Mouse (Mus musculus) neural tube, embryonic 13.5 days (tissue): ENCODE data around the gene Raet1e. TPM values are rescaled to one million over a fixed set of nuclear protein-coding genes. Genes with fewer than 3 reads are reported as not detected.
"Not testable (repeated sequence)": the region's sequence is repeated elsewhere in the genome, so short reads cannot be mapped to it uniquely, and the experiment has no call there.

Experiments used
- ATAC-seq: fragments of 200-750 bp; cut with Nextera tagmentation; 2 replicates; pipeline ENCODE4 v1.8.0; 2017; ENCODE audit warnings: low read depth, mild to moderate bottlenecking, moderate TSS enrichment, moderate library complexity
- H3K27ac ChIP-seq: fragments of 300-500 bp; sonication (generic); replicated peaks from 2 replicates; pipeline ENCODE4 v1.5.1; 2015; ENCODE audit warnings: moderate library complexity, mild to moderate bottlenecking, inconsistent platforms
- H3K27me3 ChIP-seq: fragments of 300-500 bp; sonication (generic); 2 replicates; pipeline ENCODE4 v1.6.1; 2015; ENCODE audit warnings: mild to moderate bottlenecking, inconsistent platforms
- H3K36me3 ChIP-seq: fragments of 300-500 bp; sonication (generic); 2 replicates; pipeline ENCODE4 v1.6.1; 2015; ENCODE audit warnings: mild to moderate bottlenecking, inconsistent platforms
- H3K4me1 ChIP-seq: fragments of 300-500 bp; sonication (generic); replicated peaks from 2 replicates; pipeline ENCODE4 v1.6.1; 2015; ENCODE audit warnings: inconsistent platforms
- H3K4me2 ChIP-seq: fragments of 300-500 bp; sonication (generic); 2 replicates; pipeline ENCODE4 v1.6.1; 2015; ENCODE audit warnings: inconsistent platforms, mild to moderate bottlenecking, moderate library complexity
- H3K4me3 ChIP-seq: fragments of 300-500 bp; sonication (generic); 2 replicates; pipeline ENCODE4 v1.5.1; 2015; ENCODE audit warnings: mild to moderate bottlenecking, inconsistent platforms
- H3K9ac ChIP-seq: fragments of 300-500 bp; sonication (generic); 2 replicates; pipeline ENCODE4 v1.6.1; 2015; ENCODE audit warnings: moderate library complexity, mild to moderate bottlenecking, inconsistent platforms
- H3K9me3 ChIP-seq: fragments of 300-500 bp; sonication (generic); 2 replicates; pipeline ENCODE4 v1.6.1; 2016; ENCODE audit warnings: inconsistent platforms
- WGBS: fragments of 180-500 bp; shearing (Covaris S2); methylation state at CpG from one replicate; pipeline ENCODE4 v1.1.7; 2015; 5-methylcytosine and 5-hydroxymethylcytosine counted together
- polyA plus RNA-seq: library from polyadenylated mRNA; unstranded; fragments of >200 nt; fragmentation: Nextera tagmentation; extraction: Ambion mirVana; gene quantifications from 2 replicates; pipeline ENCODE4 v1.2.1, GENCODE M21; 2015

Gene Raet1e
- polyA plus RNA-seq, 1 experiment from 2014 or later: 1.8 TPM

DNA sequence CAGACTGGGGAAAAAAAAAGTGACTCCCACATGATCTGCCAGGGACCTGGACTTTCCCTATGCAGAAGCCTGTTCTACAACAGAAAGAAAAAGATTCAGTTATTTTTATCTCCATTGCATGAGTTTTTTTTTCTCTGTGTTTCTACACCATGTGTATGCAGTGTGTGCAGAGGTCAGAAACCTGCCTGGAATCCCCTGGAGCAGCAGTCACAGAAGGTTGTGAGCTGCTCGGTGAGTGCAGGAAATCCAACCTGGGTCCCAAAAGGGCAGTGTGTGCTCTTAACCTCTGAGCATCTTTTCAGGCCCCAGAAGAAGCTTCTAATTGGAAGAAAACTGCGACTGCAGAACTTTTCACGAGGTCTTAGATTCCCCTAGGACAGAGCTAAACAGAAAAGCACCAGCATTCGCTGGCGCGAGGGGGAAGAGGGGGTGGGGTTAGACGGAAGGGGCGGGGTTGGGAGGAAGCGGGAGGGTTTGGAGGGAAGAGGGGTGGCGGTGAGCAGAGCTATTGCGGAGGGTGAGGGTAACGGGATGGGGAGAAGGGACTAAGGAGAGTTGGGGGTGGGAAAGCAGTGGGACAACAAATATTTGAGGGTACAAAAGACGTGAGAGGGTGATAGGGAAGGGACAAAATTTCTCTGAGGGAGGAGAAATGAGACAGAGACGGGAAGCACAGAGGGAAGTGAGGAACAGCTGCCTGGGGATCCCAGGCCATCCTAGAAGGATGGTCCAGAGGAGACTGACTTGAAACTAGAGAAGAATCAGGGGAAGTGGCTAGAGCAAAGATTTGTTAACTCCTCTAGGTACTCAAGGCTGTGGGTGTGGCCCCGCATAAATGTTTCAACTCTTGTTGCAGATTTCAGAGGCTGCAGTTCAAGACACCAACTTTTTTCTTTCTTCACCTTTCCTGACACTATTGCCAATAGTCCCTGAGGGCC is 203.3 kb downstream of the Raet1e start:
- WGBS: 5% methylated on average over 9 of the region's 15 CpGs
- not testable (repeated sequence) for H3K4me1 ChIP-seq, H3K9ac ChIP-seq, H3K27me3 ChIP-seq, H3K9me3 ChIP-seq, H3K27ac ChIP-seq, H3K36me3 ChIP-seq
- ATAC-seq: peak; percentile 61; the same call in 1 of the 2 replicates
- Histone ChIP-seq H3K4me3 (peak overlapping the region; percentile 14; the same call in 1 of the 2 replicates), H3K4me2 (peak overlapping the region; percentile 44)

DNA sequence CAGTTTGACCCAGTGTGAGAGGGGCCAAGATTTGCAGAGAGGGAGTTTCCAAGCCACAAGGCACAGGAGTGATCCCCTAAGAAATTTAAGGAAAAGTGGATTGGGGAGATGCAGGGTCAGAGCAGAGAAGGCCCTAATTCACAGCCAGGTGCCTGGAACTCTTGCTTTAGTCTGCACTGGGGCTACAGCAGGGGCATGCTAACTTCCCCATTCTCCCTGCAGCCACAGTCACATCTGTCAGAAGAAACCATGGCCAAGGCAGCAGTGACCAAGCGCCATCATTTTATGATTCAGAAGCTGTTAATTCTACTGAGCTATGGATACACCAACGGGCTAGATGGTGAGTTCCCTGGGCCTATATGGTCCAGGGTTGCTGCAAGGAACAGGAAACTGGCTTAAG is 204.1 kb downstream of the Raet1e start:
- not testable (repeated sequence) for H3K9me3 ChIP-seq, H3K4me3 ChIP-seq, H3K4me2 ChIP-seq, H3K27ac ChIP-seq, H3K27me3 ChIP-seq, ATAC-seq, H3K36me3 ChIP-seq, H3K9ac ChIP-seq, H3K4me1 ChIP-seq
- WGBS: 90% methylated on average over 2 of the region's 2 CpGs

DNA sequence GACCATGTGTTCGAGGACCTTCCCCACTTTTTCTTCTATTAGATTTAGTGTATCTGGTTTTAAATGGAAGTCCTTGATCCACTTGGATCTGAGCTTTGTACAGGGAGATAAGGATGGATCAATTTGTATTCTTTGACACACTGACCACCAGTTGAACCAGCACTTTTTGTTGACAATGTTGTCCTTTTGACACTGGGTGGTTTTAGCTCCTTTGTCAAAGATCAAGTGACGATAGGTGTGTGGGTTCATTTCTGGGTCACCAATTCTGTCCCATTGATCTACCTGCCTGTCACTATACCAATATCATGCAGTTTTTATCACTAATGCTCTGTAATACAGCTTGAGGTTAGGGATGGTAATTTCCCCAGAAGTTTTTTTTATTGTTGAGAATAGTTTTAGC is 206.5 kb downstream of the Raet1e start:
- ATAC-seq, H3K4me1 ChIP-seq, H3K36me3 ChIP-seq, H3K9me3 ChIP-seq, H3K4me2 ChIP-seq, H3K27me3 ChIP-seq, H3K27ac ChIP-seq, H3K9ac ChIP-seq, H3K4me3 ChIP-seq: not testable (repeated sequence)
- 83% methylated on average over 2 of the region's 2 CpGs for WGBS

DNA sequence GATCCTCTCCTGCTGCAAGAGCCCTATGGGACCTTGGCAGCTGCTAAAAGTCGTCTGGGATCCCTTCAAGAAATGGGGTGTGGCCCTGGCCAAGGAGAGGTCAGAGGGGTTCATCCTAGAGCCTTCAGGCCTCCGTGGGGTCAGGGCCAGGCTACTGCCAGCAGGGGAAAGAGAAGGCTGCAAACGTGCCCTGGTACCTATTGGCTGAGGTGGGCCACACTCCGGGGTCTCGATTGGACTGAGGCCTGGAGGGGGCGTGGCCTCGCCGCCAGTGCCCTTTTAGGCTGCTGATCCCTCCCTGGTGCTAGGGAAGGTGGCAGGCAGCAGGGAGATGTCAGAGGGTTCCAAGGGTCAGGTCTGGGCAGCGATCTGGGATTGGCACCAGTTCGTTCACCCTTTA is 222.9 kb downstream of the Raet1e start:
- not testable (repeated sequence) for H3K27me3 ChIP-seq, H3K9me3 ChIP-seq, H3K4me1 ChIP-seq, H3K4me3 ChIP-seq, H3K9ac ChIP-seq, H3K36me3 ChIP-seq, H3K27ac ChIP-seq
- ATAC-seq: peak; percentile 83
- WGBS: 6% methylated on average over 7 of the region's 10 CpGs
- peak overlapping the region; percentile 28; the same call in 1 of the 2 replicates for H3K4me2 ChIP-seq

DNA sequence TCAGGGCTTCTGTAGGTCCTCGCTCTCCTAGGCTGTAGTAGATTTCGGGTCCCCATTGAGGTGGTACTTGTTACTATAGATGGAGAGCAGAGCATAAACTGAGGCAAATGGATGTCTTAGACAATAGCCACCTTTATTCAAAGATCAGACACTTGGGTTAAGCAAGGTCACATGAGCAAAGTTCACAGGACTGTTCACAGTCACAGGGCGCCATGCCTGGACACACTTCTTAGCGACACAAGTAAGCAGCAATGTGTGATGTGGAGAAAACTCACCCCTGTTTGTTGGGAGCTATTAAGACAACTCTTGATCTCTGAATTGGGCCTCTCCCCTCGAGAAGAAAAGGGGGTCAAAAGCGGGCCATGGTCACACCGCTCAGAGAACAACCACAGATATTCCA is 231.8 kb downstream of the Raet1e start:
- not testable (repeated sequence) for H3K27ac ChIP-seq, H3K36me3 ChIP-seq, H3K4me2 ChIP-seq, H3K9me3 ChIP-seq, H3K4me3 ChIP-seq, H3K4me1 ChIP-seq, H3K9ac ChIP-seq, ATAC-seq, H3K27me3 ChIP-seq
- WGBS: 81% methylated on average over 7 of the region's 7 CpGs

DNA sequence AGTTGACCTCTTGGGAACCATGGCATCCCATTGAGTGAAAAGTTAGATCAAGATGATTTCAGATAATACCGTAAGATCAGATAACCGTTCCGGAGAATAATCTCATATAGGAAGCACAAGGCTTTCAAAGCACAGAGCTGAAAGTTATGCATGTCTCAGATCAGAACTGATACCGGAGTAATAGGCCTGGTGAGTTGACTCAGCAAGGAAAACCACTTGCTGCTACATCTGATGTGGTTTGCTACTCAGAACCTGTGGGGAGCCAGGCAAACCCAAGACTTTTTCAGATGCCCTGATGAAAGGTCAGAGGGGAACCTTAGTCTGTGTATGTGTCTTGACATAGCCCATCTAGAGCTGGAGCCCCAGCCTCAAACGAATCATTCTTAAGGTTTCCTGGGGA is 233.2 kb downstream of the Raet1e start:
- WGBS: 92% methylated on average over 4 of the region's 5 CpGs
- H3K4me1 ChIP-seq, ATAC-seq, H3K27ac ChIP-seq, H3K27me3 ChIP-seq, H3K9ac ChIP-seq, H3K36me3 ChIP-seq, H3K9me3 ChIP-seq, H3K4me2 ChIP-seq, H3K4me3 ChIP-seq: not testable (repeated sequence)

DNA sequence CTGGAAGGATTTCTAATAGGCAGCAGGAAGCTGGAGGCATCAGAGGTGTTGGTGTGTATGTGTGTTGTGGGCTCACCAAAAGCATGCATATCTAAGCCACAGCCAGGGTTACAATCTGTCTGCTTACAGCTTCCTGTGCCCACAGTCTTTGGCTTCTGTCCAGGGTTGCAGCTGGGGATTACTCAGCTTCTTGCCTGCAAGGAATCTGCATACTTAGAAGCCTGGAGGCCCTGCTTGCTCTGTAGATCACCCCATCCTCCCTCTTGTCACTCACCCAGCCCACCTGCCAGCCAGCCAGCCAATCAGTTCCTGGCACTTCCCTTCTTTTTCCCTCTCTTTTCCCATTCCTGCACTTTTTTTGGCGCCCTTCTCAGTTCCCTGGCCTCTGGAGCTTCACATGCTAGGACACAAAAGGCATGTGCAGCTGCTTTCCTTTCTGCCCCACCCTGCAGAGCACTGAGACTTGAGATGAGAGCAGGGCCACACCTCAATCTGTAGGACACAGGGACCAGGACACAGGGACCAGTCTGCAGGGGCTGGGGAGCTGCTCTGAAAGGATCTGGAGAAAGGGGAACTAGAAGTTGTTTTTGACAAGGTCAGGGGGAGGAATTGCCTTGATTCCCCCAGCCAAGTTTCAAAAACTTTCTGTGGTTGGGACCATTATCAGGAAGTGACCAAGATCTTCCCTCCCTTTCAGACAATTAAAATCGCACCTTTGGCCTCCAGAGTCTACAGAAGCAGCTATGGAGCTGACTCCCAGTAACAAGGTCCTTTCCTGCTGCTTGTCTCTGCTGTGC is 234.9 kb downstream of the Raet1e start:
- WGBS: no CpG with 5 or more reads among the region's 2 CpGs
- H3K4me2 ChIP-seq, H3K27me3 ChIP-seq, H3K4me3 ChIP-seq, H3K27ac ChIP-seq, H3K36me3 ChIP-seq, H3K4me1 ChIP-seq, H3K9me3 ChIP-seq, H3K9ac ChIP-seq, ATAC-seq: not testable (repeated sequence)

DNA sequence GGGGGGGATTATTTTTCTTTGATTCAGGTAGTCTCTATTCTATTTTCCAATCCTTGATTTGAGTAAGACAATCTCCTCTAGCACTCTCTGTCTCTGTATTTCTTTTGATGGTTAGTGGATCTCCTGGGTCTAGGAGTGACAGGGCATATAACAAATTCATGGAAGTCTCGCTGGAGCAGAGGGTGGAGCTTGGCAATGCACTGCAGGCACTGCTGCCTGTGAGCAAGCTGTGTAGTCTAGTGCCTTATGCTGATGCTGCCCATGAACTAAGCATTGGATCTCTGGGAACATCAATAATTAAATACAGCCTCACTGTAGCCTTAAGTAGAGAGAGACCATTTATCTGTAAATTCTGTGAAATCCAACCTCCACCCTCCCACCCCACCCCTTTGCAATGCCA is 238.3 kb downstream of the Raet1e start:
- not testable (repeated sequence) for H3K4me3 ChIP-seq, H3K36me3 ChIP-seq, H3K4me1 ChIP-seq, H3K9me3 ChIP-seq, H3K9ac ChIP-seq, H3K4me2 ChIP-seq, H3K27ac ChIP-seq, H3K27me3 ChIP-seq
- 0 out of 2 replicates have a peak, but pooled peaks have one; percentile 32 for ATAC-seq
- 20% methylated on average over 1 of the region's 1 CpGs for WGBS

DNA sequence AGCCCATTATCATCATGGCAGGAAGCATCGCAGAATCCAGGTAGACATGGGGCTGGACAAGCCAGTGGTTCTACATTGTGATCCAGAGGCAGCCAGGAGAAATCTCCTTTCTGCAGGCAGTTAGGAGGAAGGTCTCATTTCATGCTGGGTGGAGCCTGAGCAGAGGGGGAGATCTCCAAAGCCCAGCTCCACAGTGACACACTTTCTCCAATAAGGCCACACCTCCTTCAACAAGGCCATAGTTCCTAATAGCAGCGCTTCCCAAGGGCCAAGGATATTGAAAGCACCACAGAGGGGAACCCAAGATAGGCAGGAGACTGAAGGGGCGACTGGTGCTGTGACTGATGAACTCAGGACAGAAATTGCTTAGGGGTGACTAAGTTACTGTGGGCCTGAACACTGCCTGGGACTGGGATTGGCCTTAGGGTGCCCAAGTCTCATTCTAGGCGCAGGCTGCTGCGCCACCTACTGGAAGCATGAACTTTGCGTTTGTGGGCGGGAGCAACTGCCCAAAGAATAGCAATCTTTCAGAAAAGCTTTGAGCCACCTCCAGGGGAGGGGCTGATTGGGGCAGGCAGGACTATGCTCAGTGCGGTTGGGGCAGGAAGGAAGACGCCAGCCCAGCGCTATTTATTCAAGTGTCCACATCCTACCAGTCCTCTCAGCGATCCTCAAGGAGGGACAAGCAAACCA is 244.0 kb downstream of the Raet1e start:
- H3K36me3 ChIP-seq, H3K4me1 ChIP-seq, H3K4me3 ChIP-seq, H3K9me3 ChIP-seq, H3K27me3 ChIP-seq, H3K4me2 ChIP-seq, H3K27ac ChIP-seq, H3K9ac ChIP-seq: not testable (repeated sequence)
- 5% methylated on average over 9 of the region's 11 CpGs for WGBS
- ATAC-seq: 0 out of 2 replicates have a peak, but pooled peaks have one; percentile 56

DNA sequence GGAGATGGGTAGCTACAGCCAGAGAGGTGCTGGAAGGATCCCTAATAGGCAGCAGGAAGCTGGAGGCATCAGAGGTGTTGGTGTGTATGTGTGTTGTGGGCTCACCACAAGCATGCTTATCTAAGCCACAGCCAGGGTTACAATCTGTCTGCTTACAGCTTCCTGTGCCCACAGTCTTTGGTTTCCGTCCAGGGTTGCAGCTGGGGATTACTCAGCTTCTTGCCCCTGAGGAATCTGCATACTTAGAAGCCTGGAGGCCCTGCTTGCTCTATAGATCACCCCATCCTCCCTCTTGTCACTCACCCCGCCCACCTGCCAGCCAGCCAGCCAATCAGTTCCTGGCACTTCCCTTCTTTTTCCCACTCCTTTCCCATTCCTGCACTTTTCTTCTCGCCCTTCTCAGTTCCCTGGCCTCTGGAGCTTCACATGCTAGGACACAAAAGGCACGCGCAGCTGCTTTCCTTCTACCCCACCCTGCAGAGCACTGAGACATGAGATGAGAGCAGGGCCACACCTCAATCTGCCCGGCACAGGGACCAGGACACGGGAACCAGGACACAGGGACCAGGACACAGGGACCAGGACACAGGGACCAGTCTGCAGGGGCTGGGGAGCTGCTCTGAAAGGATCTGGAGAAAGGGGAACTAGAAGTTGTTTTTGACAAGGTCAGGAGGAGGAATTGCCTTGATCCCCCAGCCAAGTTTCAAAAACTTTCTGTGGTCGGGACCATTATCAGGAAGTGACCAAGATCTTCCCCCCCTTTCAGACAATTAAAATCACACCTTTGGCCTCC is 255.5 kb downstream of the Raet1e start:
- H3K27me3 ChIP-seq, H3K4me1 ChIP-seq, H3K9me3 ChIP-seq, H3K4me2 ChIP-seq, H3K9ac ChIP-seq, H3K27ac ChIP-seq, H3K4me3 ChIP-seq, H3K36me3 ChIP-seq: not testable (repeated sequence)
- ATAC-seq: peak; percentile 78
- WGBS: 27% methylated on average over 1 of the region's 8 CpGs
